Mouse (Mus musculus) neural tube, embryonic 11.5 days (tissue): ENCODE data around the gene Gm20449. TPM values are rescaled to one million over a fixed set of nuclear protein-coding genes. Genes with fewer than 3 reads are reported as not detected.
"Not testable (repeated sequence)": the region's sequence is repeated elsewhere in the genome, so short reads cannot be mapped to it uniquely, and the experiment has no call there.

Source experiments
- ATAC-seq: fragments of 200-750 bp; cut with Nextera tagmentation; 2 replicates; pipeline ENCODE4 v1.8.0; 2017; ENCODE audit warnings: moderate number of reproducible peaks, mild to moderate bottlenecking, moderate TSS enrichment, moderate library complexity; ENCODE audit not compliant: insufficient read depth, low FRiP score, low TSS enrichment
- DNase-seq: peaks from one replicate; pipeline ENCODE4 v3.0.0-alpha.2; 2015; ENCODE audit warnings: low spot score
- H3K27ac ChIP-seq: fragments of 300-500 bp; sonication (generic); 2 replicates; pipeline ENCODE4 v1.5.1; 2014; ENCODE audit warnings: low read depth, mild to moderate bottlenecking, low read length
- H3K27me3 ChIP-seq: fragments of 300-500 bp; sonication (generic); 2 replicates; pipeline ENCODE4 v1.6.1; 2014; ENCODE audit warnings: mild to moderate bottlenecking, low read length, mixed read lengths; ENCODE audit not compliant: control insufficient read depth, insufficient read depth
- H3K36me3 ChIP-seq: fragments of 300-500 bp; sonication (generic); 2 replicates; pipeline ENCODE4 v1.6.1; 2014; ENCODE audit warnings: mild to moderate bottlenecking, low read length, moderate library complexity, mixed read lengths; ENCODE audit not compliant: control insufficient read depth, insufficient read depth
- H3K4me1 ChIP-seq: fragments of 300-500 bp; sonication (generic); 2 replicates; pipeline ENCODE4 v1.6.1; 2014; ENCODE audit warnings: low read length, mixed read lengths; ENCODE audit not compliant: control insufficient read depth, insufficient read depth
- H3K4me2 ChIP-seq: fragments of 300-500 bp; sonication (generic); 2 replicates; pipeline ENCODE4 v1.6.1; 2014; ENCODE audit warnings: low read depth, mild to moderate bottlenecking, moderate library complexity
- H3K4me3 ChIP-seq: fragments of 300-500 bp; sonication (generic); 2 replicates; pipeline ENCODE4 v1.5.1; 2014; ENCODE audit warnings: low read depth, low read length
- H3K9ac ChIP-seq: fragments of 300-500 bp; sonication (generic); 2 replicates; pipeline ENCODE4 v1.6.1; 2014; ENCODE audit warnings: mild to moderate bottlenecking, low read length
- H3K9me3 ChIP-seq: fragments of 300-500 bp; sonication (generic); 2 replicates; pipeline ENCODE4 v1.6.1; 2016; ENCODE audit warnings: low read length; ENCODE audit not compliant: control insufficient read depth
- WGBS: fragments of 180-500 bp; shearing (Covaris S2); extraction: QIAGEN DNeasy Blood & Tissue Kit; methylation state at CpG from one replicate; pipeline ENCODE4 v1.1.7; 2014; 5-methylcytosine and 5-hydroxymethylcytosine counted together
- polyA plus RNA-seq: library from polyadenylated mRNA; unstranded; fragments of >200 nt; fragmentation: Nextera tagmentation; extraction: Ambion mirVana; gene quantifications from 2 replicates; pipeline ENCODE4 v1.2.1, GENCODE M21; 2014

Gene Gm20449
- polyA plus RNA-seq, 1 experiment from 2014 or later, result 0.21 TPM

DNA sequence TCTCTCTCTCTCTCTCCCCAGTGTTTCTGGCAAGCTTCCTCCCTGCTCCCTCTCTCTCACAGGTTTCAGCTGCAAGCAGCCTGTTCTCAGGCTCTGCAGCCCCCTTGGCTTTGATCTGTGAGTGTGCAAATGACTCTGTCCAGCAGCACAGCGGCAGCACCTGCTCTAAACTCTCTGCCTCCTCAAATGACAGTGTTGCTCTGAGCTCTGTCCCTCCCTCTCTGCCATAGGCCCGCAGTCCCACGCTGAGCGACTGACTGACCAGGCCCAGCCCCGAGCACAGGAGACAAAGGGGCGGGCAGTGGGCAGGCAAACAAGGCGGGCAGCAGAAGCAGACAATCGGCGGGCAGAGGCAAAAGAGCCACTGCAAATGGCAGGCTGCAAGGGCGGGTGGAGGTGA, 47.4 kb downstream of the Gm20449 start:
- no peak for ATAC-seq
- H3K4me1 ChIP-seq, result no peaks in the 10 kb centered on the region
- H3K9ac ChIP-seq, result no peak overlapping the region
- 0 out of 2 replicates have a peak, but pooled peaks cover under 1% of the 10 kb centered on the region for H3K9me3 ChIP-seq
- no peaks in the 10 kb centered on the region for H3K27me3 ChIP-seq
- 4% methylated on average over 10 of the region's 10 CpGs for WGBS
- peak; percentile 9 for DNase-seq
- H3K36me3 ChIP-seq, result no peaks in the 10 kb centered on the region
- no peak overlapping the region for H3K4me3 ChIP-seq
- H3K27ac ChIP-seq, result no peak overlapping the region
- H3K4me2 ChIP-seq, result no peak overlapping the region

DNA sequence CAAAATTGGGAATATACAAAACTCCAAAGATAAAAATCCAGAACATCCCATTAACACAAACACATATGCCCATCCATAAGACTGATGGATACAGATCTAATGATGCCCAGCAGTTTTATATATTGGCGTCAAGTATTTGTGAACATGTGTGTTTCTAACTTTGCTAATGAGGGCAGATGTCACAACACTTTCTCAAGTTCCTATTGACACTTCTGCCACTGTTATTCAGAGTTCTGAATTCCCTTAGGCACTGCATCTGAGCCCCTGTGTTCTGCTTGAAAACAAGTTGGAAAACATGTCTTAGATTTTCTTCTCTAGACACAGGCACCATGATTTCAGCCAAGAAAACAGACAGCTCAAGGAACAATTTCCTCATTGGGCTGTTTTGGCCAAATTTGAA, 50.6 kb downstream of the Gm20449 start, which contains the start of gene Vmn2r57:
Gene Vmn2r57 (minus strand): TSS at position 101 of the 400 bp plus-strand sequence.
- H3K9ac ChIP-seq, H3K9me3 ChIP-seq, DNase-seq, ATAC-seq, H3K36me3 ChIP-seq, H3K4me3 ChIP-seq, H3K27ac ChIP-seq, H3K4me1 ChIP-seq, H3K4me2 ChIP-seq, H3K27me3 ChIP-seq: not testable (repeated sequence)
- 81% methylated on average over 1 of the region's 1 CpGs for WGBS

DNA sequence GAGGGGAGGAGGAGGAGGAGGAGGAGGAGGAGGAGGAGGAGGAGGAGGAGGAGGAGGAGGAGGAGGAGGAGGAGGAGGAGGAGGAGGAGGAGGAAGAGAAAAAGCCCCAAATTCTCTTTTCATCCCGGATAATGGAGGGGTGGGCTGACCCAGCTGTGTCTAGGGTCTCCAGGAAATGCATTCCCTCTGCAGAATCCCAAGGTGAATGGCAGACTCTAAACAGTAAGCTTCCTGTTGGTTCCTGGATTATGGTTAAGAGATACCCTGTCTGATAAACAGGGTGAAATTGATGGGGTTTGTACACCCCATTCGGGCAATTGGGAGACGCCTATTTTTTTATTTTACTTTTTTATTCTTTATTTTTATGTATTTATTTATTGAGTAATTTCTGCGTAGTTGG, 105.1 kb downstream of the Gm20449 start:
- Histone ChIP-seq H3K4me3 (no peak overlapping the region), H3K9me3 (no peaks in the 10 kb centered on the region), H3K4me2 (no peak overlapping the region), H3K36me3 (no peaks in the 10 kb centered on the region), H3K27me3 (no peaks in the 10 kb centered on the region), H3K4me1 (no peaks in the 10 kb centered on the region), H3K27ac (no peak overlapping the region), H3K9ac (no peak overlapping the region)
- no peak for DNase-seq
- ATAC-seq, result no peak
- WGBS, result 75% methylated on average over 4 of the region's 4 CpGs

DNA sequence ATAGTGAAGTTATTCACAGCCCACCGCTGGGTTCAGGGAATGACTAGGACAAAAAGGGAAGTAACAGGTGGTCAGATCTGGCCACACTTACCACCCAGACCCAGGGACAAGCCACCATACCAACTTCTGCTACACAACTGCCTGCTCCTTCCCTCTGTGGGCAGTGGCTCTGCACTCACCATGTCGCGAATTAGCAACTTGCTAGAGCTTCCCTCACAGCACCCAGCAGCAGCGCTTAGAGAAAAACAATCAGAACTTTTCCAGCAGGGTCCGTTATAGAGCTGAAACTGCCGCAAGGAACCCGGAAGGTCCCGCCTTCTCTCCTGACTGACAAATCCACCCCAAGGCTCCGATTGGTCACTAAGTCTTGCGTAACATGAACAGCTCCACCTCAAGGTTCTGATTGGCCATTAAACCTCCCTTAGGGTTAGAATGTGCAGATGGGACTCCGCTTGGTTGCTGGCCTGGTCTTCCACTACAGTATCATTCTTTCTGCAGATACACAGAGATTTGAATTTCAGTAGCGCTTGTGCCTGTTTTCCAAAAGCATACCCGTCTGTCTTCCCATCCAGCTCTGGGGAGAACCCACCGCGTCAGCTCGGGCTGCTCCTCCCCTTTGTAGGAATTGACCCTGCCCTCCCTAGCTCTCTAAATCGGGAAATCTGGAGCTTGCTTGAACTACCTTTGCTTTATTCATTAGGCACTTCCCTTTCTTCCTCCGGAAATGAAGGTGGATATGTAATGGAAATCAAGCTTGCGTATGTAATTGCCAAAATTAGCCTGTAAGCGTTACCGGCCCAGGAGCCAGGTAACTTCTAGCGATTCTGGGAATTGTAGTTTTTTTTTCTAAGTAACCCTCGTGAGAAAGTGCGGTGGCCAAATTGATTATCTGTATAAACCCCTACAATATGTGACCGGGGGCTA, 105.9 kb downstream of the Gm20449 start, which contains the start of gene AI987944:
Gene AI987944 (minus strand): TSS at position 332 of the 924 bp plus-strand sequence.
- no peaks in the 10 kb centered on the region for H3K36me3 ChIP-seq
- H3K27me3 ChIP-seq, result no peaks in the 10 kb centered on the region
- DNase-seq (peak; percentile 82), ATAC-seq (peak; percentile 99)
- H3K4me2 ChIP-seq, result peak within 1 kb of the TSS; percentile 45
- H3K4me1 ChIP-seq, result no peaks in the 10 kb centered on the region
- peak within 1 kb of the TSS; percentile 54 for H3K9ac ChIP-seq
- H3K9me3 ChIP-seq, result no peaks in the 10 kb centered on the region
- under 1% methylated on average over 25 of the region's 25 CpGs for WGBS
- peak within 1 kb of the TSS; percentile 57 for H3K4me3 ChIP-seq
- H3K27ac ChIP-seq, result peak within 1 kb of the TSS; percentile 67; the same call in 1 of the 2 replicates

Other genes starting within 250 kb of the Gm20449 start
- 9.1 and 10.0 TPM in 2 replicates for gene AI987944, start 106.0 kb downstream of the Gm20449 start, polyA plus RNA-seq
- 0.09 and 0.19 TPM in 2 replicates for gene Vmn2r57, start 50.7 kb downstream of the Gm20449 start, polyA plus RNA-seq
- 4.6 and 4.9 TPM in 2 replicates for gene AW146154, start 473 bp upstream of the Gm20449 start, polyA plus RNA-seq
- gene Gm6871, start 74.2 kb upstream of the Gm20449 start, polyA plus RNA-seq, result not detected in 2 replicates
- gene 2610021A01Rik, start 99.8 kb upstream of the Gm20449 start, polyA plus RNA-seq, result 15.9 and 17.0 TPM in 2 replicates
- gene Zfp788, start 133.8 kb upstream of the Gm20449 start, polyA plus RNA-seq, result 17.0 and 19.7 TPM in 2 replicates